Mouse (Mus musculus) Patski (cell line): Measurements from ENCODE around the gene Grin3b. TPM values are rescaled to one million over a fixed set of nuclear protein-coding genes. Genes with fewer than 3 reads are reported as not detected.

Experiments used
- ATAC-seq: fragments of 100-300 bp; one replicate; pipeline ENCODE4 v1.8.0; 2021
- CTCF ChIA-PET: fragments of 350-600 bp; sonication (Branson Sonifier 250); formaldehyde crosslinking; loops from one replicate; lab custom pipeline; 2022; ENCODE audit warnings: inconsistent platforms; lab: Charles Lee
- POLR2A ChIA-PET: fragments of 350-600 bp; sonication (Branson Sonifier 250); formaldehyde crosslinking; loops from one replicate; lab custom pipeline; 2022; ENCODE audit warnings: antibody characterized with exemption, inconsistent platforms; lab: Charles Lee
- DNase-seq: peaks from one replicate; pipeline ENCODE4 v3.0.0-alpha.2; 2011; ENCODE audit warnings: low read depth, low spot score
- H3K27me3 ChIP-seq: fragments of 371-371 bp; one replicate; pipeline ENCODE4 v1.5.1; 2021
- CTCF ChIP-seq: fragments of 100-300 bp; IDR thresholded peaks from one replicate; pipeline ENCODE4 v1.5.1; 2021
- in situ Hi-C: fragments of 300-500 bp; cut with MboI; formaldehyde crosslinking; loops from 3 replicates; pipeline ENCODE4 v1.11.1; 2018; ENCODE audit warnings: low pct_unique_long_range_greater_than_20kb, mixed read lengths
- polyA plus RNA-seq: library from polyadenylated mRNA; unstranded; gene quantifications from one replicate; pipeline ENCODE4 v1.2.3, GENCODE M21; 2021

The Grin3b gene
- polyA plus RNA-seq, 1 experiment from 2014 or later = 0.54 TPM

- in situ Hi-C loops = loop anchor here (5.0 to 10.0 kb wide), 4 partner anchors 82 to 265 kb away; partner anchors contain the start of gene Cbarp
- CTCF ChIA-PET = interaction anchor here (0.7 to 2.1 kb wide), 5 partner anchors 18 to 256 kb away, joined by 3 to 7 read pairs (median 4); partner anchors contain the start of gene Cbarp
- H3K27me3 ChIP-seq = no peaks in the 10 kb centered on the region
- peak; percentile 18 for ATAC-seq
- no peak for DNase-seq
- POLR2A ChIA-PET = interaction anchor here (0.6 to 1.2 kb wide), 4 partner anchors 38 to 116 kb away, joined by 3 to 6 read pairs (median 3); no protein-coding TSS in a partner anchor
- TF ChIP-seq CTCF = no peak
These were observed 19.4 kb downstream of the Grin3b start for GRCm38 (mm10) chr10:79989870-79990269.

DNA sequence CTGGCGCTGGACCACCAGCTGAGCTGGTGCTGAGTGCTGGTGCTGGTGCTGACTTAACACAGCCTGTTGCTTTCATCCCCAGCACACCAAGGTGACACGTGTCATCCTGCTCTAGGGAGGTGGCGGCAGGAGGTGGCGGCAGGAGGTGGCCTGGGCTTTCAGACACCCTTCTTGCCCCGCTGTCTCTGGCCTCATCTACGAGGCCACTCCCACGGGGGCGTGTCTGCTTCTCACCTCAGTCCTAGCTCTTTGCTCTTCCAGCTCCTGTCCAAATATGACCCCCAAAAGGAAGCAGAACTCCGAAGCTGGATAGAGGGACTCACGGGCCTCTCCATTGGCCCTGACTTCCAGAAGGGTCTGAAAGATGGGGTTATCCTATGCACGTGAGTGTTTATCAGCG, 20.6 kb downstream of the Grin3b start:
- no peak for ATAC-seq
- H3K27me3 ChIP-seq = no peaks in the 10 kb centered on the region
- in situ Hi-C loops = no loop called here
- POLR2A ChIA-PET = interaction anchor here (0.6 to 1.2 kb wide), 4 partner anchors 21 to 150 kb away, joined by 3 to 4 read pairs (median 4); no protein-coding TSS in a partner anchor
- CTCF ChIA-PET = interaction anchor here (1.2 to 1.4 kb wide), 2 partner anchors 9 to 43 kb away, joined by 3 read pairs; no protein-coding TSS in a partner anchor
- TF ChIP-seq CTCF = no peak
- no peak for DNase-seq

DNA sequence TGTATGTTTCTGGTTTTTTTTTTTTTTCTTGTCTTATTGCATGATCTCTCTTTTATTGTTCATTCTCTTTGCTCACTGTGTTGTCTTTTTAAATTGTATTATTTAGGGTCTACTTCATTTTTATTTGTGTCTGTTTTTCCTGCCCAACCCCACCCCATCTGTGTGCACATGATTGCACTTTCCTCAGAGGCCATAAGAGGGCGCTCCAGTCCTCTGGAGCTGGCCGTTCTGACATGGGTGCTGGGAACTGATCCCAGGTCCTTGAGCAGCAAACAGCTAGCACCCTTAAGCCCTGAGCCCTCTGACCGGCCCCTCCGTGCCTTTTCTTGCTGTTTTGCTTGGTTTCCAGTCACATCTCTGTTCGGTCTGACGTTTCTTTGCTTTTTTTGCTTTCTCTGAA, 21.0 kb downstream of the Grin3b start:
- POLR2A ChIA-PET = interaction anchor here (0.7 to 1.1 kb wide), 3 partner anchors 21 to 172 kb away, joined by 3 to 4 read pairs (median 3); no protein-coding TSS in a partner anchor
- DNase-seq = no peak
- H3K27me3 ChIP-seq = no peaks in the 10 kb centered on the region
- no peak for ATAC-seq
- in situ Hi-C loops = no loop called here
- CTCF ChIA-PET = interaction anchor here (1.4 kb wide), 1 partner anchor 43 kb away, joined by 3 read pairs; no protein-coding TSS in a partner anchor
- no peak for TF ChIP-seq CTCF

GRCm38 (mm10) chr10:79994397-79995115, 24.0 kb downstream of the Grin3b start:
- in situ Hi-C loops = no loop called here
- CTCF ChIA-PET = interaction anchor here (1.4 kb wide), 1 partner anchor 171 kb away, joined by 3 read pairs; no protein-coding TSS in a partner anchor
- H3K27me3 ChIP-seq = no peaks in the 10 kb centered on the region
- POLR2A ChIA-PET = interaction anchor here (0.5 to 1.0 kb wide), 2 partner anchors 9 to 174 kb away, joined by 3 to 4 read pairs; no protein-coding TSS in a partner anchor
- DNase-seq = no peak
- ATAC-seq = no peak
- no peak for TF ChIP-seq CTCF

- in situ Hi-C loops = no loop called here
- ATAC-seq (no peak), DNase-seq (no peak)
- CTCF ChIA-PET = no interaction called here
- no peaks in the 10 kb centered on the region for H3K27me3 ChIP-seq
- TF ChIP-seq CTCF = no peak
- POLR2A ChIA-PET = interaction anchor here (0.6 to 0.8 kb wide), 2 partner anchors 11 to 44 kb away, joined by 3 to 11 read pairs; partner anchors contain the start of gene Tmem259
These were observed 25.1 kb downstream of the Grin3b start for GRCm38 (mm10) chr10:79995636-79996035.

- ChIA-PET CTCF (no interaction called here), POLR2A (no interaction called here)
- in situ Hi-C loops = no loop called here
- no peak for TF ChIP-seq CTCF
- no peaks in the 10 kb centered on the region for H3K27me3 ChIP-seq
- DNase-seq (peak; percentile 71), ATAC-seq (peak; percentile 72)
These were observed 25.9 kb downstream of the Grin3b start, which contains the start of gene Abca7 for GRCm38 (mm10) chr10:79996272-79997033. Gene Abca7, plus strand, starts transcription at chr10:79996494.

- CTCF ChIA-PET = no interaction called here
- DNase-seq (no peak), ATAC-seq (peak; percentile 23)
- TF ChIP-seq CTCF = no peak
- in situ Hi-C loops = no loop called here
- POLR2A ChIA-PET = no interaction called here
- H3K27me3 ChIP-seq = no peaks in the 10 kb centered on the region
These were observed 26.7 kb downstream of the Grin3b start for GRCm38 (mm10) chr10:79997034-79997760.

DNA sequence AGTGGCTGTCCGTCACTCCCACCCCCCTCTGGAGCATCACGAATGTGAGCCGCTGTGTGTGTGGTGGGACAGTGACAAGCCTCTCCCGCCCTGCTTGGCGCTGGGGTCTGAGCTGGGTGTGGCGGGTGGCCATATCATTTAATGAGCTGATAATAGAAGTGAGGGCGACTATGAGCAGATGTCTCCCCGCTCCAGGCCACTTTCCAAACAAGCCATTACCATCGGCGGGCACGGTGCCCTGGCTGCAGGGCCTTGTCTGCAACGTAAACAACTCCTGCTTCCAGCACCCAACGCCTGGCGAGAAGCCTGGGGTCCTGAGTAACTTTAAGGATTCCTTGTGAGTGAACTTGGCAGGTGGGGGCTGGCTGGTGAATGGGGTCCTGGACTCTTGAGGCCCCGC, 27.3 kb downstream of the Grin3b start:
- POLR2A ChIA-PET = no interaction called here

DNA sequence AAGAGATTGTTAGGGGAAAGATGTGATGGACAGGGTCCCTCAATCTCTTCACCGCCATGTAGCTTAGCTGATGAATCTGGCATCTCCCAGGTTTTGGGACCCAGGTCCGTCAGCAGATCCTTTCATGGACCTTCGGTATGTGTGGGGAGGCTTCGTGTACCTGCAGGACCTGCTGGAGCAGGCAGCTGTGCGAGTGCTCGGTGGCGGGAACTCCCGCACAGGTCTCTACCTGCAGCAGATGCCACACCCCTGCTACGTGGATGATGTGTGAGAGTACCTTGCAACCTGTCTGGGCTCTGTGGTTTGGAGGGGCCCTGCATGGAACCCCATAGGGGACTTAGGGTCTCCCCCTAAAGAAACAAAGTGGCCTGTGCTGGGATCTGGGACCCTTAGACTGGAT, 31.4 kb downstream of the Grin3b start:
- H3K27me3 ChIP-seq = no peaks in the 10 kb centered on the region
- ATAC-seq (no peak), DNase-seq (no peak)
- TF ChIP-seq CTCF = no peak
- POLR2A ChIA-PET = no interaction called here
- CTCF ChIA-PET = no interaction called here
- in situ Hi-C loops = no loop called here

More for the DNA sequence above, 27.3 kb downstream of the Grin3b start:
- H3K27me3 ChIP-seq = no peaks in the 10 kb centered on the region
- no peak for TF ChIP-seq CTCF
- in situ Hi-C loops = no loop called here
- DNase-seq (no peak), ATAC-seq (no peak)
- CTCF ChIA-PET = no interaction called here

- ChIA-PET CTCF (no interaction called here), POLR2A (no interaction called here)
- H3K27me3 ChIP-seq = no peaks in the 10 kb centered on the region
- TF ChIP-seq CTCF = no peak
- ATAC-seq (no peak), DNase-seq (no peak)
- in situ Hi-C loops = no loop called here
These were observed 32.3 kb downstream of the Grin3b start for GRCm38 (mm10) chr10:80002829-80003228.
